Mouse (Mus musculus) cortical plate, adult 2 months (tissue): ENCODE measurements around the gene Vta1.

Experiments used
- CTCF ChIP-seq: fragments of 200-500 bp; IDR thresholded peaks from 2 replicates; pipeline ENCODE4 v1.5.1; 2011; ENCODE audit warnings: mild to moderate bottlenecking, control low read depth, low read length; ENCODE audit not compliant: insufficient read depth; ENCODE audit errors: extremely low read depth
- POLR2A ChIP-seq: fragments of 200-500 bp; IDR thresholded peaks from 2 replicates; pipeline ENCODE4 v1.6.1; 2011; ENCODE audit warnings: mild to moderate bottlenecking, low read length, control low read depth; ENCODE audit not compliant: insufficient read depth; ENCODE audit errors: extremely low read depth

DNA sequence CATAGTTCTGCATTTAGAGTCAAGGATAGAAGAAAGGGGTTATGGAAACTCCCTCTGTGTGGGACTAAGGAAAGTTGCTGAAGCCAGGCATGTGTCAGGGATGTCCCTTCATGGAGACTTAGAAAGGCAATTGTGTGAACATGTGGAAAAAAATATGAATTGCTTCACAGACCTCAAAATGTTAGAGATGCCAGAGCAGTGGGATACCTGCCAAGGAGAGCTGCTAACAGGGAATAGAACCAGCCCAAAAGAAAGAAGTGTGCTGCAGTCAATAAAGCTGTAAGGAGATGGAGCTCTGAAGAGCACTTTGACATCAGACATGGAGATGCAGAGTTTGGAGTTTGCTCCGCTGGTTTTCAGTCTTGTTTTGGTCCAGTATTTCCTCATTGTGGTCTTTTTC lies 86.2 kb downstream of the Vta1 start:
- TF ChIP-seq POLR2A (no peak), CTCF (no peak)
